Mouse (Mus musculus): ENCODE measurements around the gene Idh1. TPM values are rescaled to one million over a fixed set of nuclear protein-coding genes. Genes with fewer than 3 reads are reported as not detected.

Gene Idh1
- polyA plus RNA-seq, 1 experiment from 2014 or later: 243 TPM

DNA sequence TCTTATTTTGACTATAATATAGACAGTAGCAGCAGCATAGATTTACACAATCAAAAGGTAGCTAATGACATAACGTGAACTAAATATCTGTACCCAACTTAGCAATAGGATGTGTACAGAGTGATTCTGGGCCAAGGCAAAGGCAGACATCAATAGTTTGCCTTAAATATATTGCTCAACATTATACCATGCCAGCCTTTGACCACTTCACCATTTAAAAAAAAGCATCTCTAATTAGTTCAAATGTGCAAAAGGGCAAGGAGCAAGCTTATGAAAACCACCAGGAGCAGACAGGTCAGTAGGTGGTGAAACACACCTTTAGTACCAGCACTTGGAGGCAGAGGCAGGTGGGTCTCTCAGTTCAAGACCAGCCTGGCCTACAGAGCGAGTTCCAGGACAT, 12.6 kb downstream of the Idh1 start:
- Histone ChIP-seq H3K4me2 (replicated peaks) (no peak overlapping the region), H3K9me3 (no peaks in the 10 kb centered on the region), H3K27ac (no peak overlapping the region), H3K4me3 (replicated peaks) (no peak overlapping the region), H3K36me3 (peaks cover 6% of the 10 kb centered on the region; the same call in 1 of the 2 replicates), H3K4me1 (replicated peaks) (0 out of 2 replicates have a peak, but pooled peaks cover 5% of the 10 kb centered on the region), H3K27me3 (replicated peaks) (no peaks in the 10 kb centered on the region), H3K9ac (no peak overlapping the region)
- no peak for ATAC-seq
- 88% methylated on average over 2 of the region's 2 CpGs for WGBS

GRCm38 (mm10) chr1:65171579-65171978, 14.7 kb downstream of the Idh1 start:
- Histone ChIP-seq H3K4me2 (replicated peaks) (no peak overlapping the region), H3K36me3 (peaks cover 23% of the 10 kb centered on the region)
- ATAC-seq: no peak

GRCm38 (mm10) chr1:65169947-65170346, 16.4 kb downstream of the Idh1 start:
- Histone ChIP-seq H3K9ac (no peak overlapping the region), H3K9me3 (no peaks in the 10 kb centered on the region), H3K4me2 (replicated peaks) (no peak overlapping the region), H3K27me3 (replicated peaks) (no peaks in the 10 kb centered on the region), H3K27ac (no peak overlapping the region), H3K4me3 (replicated peaks) (no peak overlapping the region), H3K36me3 (peaks cover 28% of the 10 kb centered on the region), H3K4me1 (replicated peaks) (no peaks in the 10 kb centered on the region)
- WGBS: 62% methylated on average over 5 of the region's 5 CpGs
- ATAC-seq: peak; percentile 46; the same call in 1 of the 2 replicates

More at GRCm38 (mm10) chr1:65171579-65171978, 14.7 kb downstream of the Idh1 start:
- no peak overlapping the region for H3K4me3 ChIP-seq (replicated peaks)
- H3K27ac ChIP-seq: no peak overlapping the region
- no peaks in the 10 kb centered on the region for H3K9me3 ChIP-seq
- H3K4me1 ChIP-seq (replicated peaks): 0 out of 2 replicates have a peak, but pooled peaks cover 5% of the 10 kb centered on the region
- H3K9ac ChIP-seq: no peak overlapping the region
- H3K27me3 ChIP-seq (replicated peaks): no peaks in the 10 kb centered on the region
- 86% methylated on average over 4 of the region's 4 CpGs for WGBS

DNA sequence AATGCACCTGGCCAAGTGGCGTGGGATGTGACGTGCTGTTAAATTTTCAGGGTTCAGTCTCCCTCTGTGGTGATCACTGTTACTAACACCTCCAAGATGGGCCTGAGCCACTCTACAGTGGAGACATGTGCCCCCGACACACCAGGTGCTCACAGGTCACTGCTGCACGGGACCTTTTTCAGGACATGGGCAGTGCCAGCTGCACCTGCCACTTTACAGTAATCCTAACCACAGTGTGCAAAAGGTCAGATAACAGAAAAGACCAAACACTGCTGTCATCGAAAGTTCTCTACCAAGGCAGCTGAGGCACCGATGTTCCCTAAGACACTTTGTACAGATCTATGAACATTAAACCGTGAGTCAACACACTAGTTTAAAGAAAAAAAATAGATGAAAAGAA, 16.8 kb downstream of the Idh1 start:
- Histone ChIP-seq H3K9ac (no peak overlapping the region), H3K27me3 (replicated peaks) (no peaks in the 10 kb centered on the region), H3K27ac (no peak overlapping the region), H3K36me3 (peaks cover 32% of the 10 kb centered on the region), H3K4me2 (replicated peaks) (no peak overlapping the region), H3K9me3 (no peaks in the 10 kb centered on the region), H3K4me1 (replicated peaks) (no peaks in the 10 kb centered on the region), H3K4me3 (replicated peaks) (no peak overlapping the region)
- ATAC-seq: no peak
- WGBS: 76% methylated on average over 7 of the region's 7 CpGs

DNA sequence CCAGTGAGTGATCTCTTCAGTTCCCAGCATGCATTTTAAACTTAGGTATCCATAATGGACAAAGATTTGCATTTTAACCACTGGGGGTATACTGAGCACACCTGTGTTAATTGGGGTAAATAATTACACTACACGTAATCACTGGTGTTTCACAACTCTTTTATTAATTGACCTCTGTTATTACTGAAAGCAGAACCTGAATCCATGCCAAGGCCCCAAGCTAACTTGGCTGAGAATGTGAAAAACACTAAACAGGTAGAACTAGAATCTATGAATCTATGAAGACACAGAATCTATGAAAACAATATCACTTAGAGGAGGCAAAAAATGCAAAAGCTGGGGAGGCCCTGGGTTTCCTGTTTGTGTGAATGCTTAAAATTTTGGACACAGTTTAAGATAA, 18.8 kb downstream of the Idh1 start:
- 86% methylated on average over 1 of the region's 1 CpGs for WGBS
- Histone ChIP-seq H3K9ac (no peak overlapping the region), H3K36me3 (peaks cover 41% of the 10 kb centered on the region), H3K27me3 (replicated peaks) (no peaks in the 10 kb centered on the region), H3K27ac (no peak overlapping the region), H3K9me3 (no peaks in the 10 kb centered on the region), H3K4me3 (replicated peaks) (no peak overlapping the region), H3K4me2 (replicated peaks) (no peak overlapping the region), H3K4me1 (replicated peaks) (no peaks in the 10 kb centered on the region)
- ATAC-seq: no peak

DNA sequence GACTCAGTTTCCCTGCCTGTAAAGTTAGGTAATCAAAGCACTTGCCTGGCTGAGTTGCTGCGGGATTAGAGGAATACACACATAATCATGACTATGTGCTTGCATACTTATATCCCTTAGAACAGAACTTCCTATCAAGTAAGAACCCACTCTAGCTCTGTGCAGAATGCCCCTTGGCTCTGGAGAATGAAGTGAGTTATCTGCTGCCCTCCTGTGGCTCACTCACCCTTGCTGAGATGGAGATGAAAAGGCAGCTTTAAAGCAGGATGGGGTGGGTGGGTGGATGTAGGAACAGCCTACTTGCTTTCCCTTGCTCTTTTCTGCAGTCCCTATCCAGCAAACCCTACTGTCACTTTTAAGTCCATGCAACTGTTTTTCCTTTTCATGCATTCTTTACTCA, 24.1 kb downstream of the Idh1 start:
- 91% methylated on average over 1 of the region's 1 CpGs for WGBS
- H3K27me3 ChIP-seq (replicated peaks): no peaks in the 10 kb centered on the region

DNA sequence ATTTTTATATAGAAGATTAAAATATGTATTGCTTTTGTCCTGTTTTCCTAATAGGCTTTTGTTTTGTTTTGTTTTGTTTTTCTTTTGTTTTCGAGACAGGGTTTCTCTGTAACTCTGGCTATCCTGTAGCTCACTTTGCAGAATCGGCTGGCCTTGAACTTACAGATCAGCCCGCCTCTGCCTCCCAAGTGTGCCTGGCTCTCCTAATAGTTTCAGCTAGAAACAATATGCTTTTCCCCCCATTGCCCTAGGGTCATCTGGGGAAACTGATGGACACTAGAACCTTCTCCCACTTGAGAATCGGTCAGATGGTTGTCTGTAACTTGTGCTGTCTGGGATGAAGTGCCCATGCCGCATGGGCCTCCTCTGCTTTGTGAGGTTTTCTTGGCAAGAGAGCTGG, 30.2 kb downstream of the Idh1 start:
- H3K27ac ChIP-seq: no peak overlapping the region
- H3K9me3 ChIP-seq: no peaks in the 10 kb centered on the region
- H3K27me3 ChIP-seq (replicated peaks): no peaks in the 10 kb centered on the region
- WGBS: 95% methylated on average over 5 of the region's 5 CpGs
- no peaks in the 10 kb centered on the region for H3K4me1 ChIP-seq (replicated peaks)
- ATAC-seq: no peak
- H3K4me3 ChIP-seq (replicated peaks): no peak overlapping the region
- H3K9ac ChIP-seq: no peak overlapping the region
- H3K36me3 ChIP-seq: peaks cover 9% of the 10 kb centered on the region
- H3K4me2 ChIP-seq (replicated peaks): no peak overlapping the region

More for the DNA sequence above, 24.1 kb downstream of the Idh1 start:
- Histone ChIP-seq H3K4me2 (replicated peaks) (no peak overlapping the region), H3K4me1 (replicated peaks) (no peaks in the 10 kb centered on the region), H3K4me3 (replicated peaks) (no peak overlapping the region), H3K36me3 (peaks cover 38% of the 10 kb centered on the region), H3K9ac (no peak overlapping the region), H3K27ac (no peak overlapping the region), H3K9me3 (no peaks in the 10 kb centered on the region)
- no peak for ATAC-seq

GRCm38 (mm10) chr1:65154814-65155213, 31.5 kb downstream of the Idh1 start:
- no peak overlapping the region for H3K4me3 ChIP-seq (replicated peaks)
- H3K4me2 ChIP-seq (replicated peaks): no peak overlapping the region
- no peaks in the 10 kb centered on the region for H3K27me3 ChIP-seq (replicated peaks)
- no peaks in the 10 kb centered on the region for H3K4me1 ChIP-seq (replicated peaks)
- peaks cover 3% of the 10 kb centered on the region; the same call in 1 of the 2 replicates for H3K36me3 ChIP-seq
- 0 out of 2 replicates have a peak, but pooled peaks have one; percentile 17 for ATAC-seq
- no peak overlapping the region for H3K27ac ChIP-seq
- no peaks in the 10 kb centered on the region for H3K9me3 ChIP-seq
- H3K9ac ChIP-seq: no peak overlapping the region

DNA sequence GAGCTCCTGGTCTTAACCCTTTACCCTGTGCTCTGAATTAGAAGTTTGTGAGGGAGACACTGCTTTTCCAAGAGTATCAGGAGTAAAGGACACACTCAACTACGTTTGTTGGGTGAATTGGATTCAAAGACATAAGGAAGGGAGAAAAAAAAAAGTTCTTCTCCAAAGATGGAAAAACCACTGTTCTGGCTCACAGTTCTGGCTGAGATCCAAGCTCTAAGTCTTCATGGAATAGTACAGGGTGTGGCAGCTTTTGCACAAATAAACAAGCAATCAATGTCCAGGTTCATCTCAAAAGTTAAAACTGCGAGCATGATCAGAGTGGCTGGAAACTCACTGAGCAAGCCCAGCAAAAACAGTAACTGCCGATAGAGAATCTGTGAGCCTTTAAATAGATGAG, 38.3 kb downstream of the Idh1 start:
- H3K4me1 ChIP-seq (replicated peaks): no peaks in the 10 kb centered on the region
- no peak overlapping the region for H3K4me2 ChIP-seq (replicated peaks)
- H3K27ac ChIP-seq: no peak overlapping the region
- H3K9ac ChIP-seq: no peak overlapping the region
- no peak overlapping the region for H3K4me3 ChIP-seq (replicated peaks)
- H3K9me3 ChIP-seq: no peaks in the 10 kb centered on the region
- no peak for ATAC-seq
- H3K27me3 ChIP-seq (replicated peaks): no peaks in the 10 kb centered on the region
- H3K36me3 ChIP-seq: no peaks in the 10 kb centered on the region
- WGBS: 80% methylated on average over 3 of the region's 3 CpGs

GRCm38 (mm10) chr1:65147326-65147725, 39.0 kb downstream of the Idh1 start:
- no peak overlapping the region for H3K4me2 ChIP-seq (replicated peaks)
- H3K27ac ChIP-seq: no peak overlapping the region
- no peaks in the 10 kb centered on the region for H3K27me3 ChIP-seq (replicated peaks)
- no peaks in the 10 kb centered on the region for H3K4me1 ChIP-seq (replicated peaks)
- H3K4me3 ChIP-seq (replicated peaks): no peak overlapping the region
- H3K9ac ChIP-seq: no peak overlapping the region
- no peaks in the 10 kb centered on the region for H3K9me3 ChIP-seq
- WGBS: 92% methylated on average over 5 of the region's 5 CpGs
- no peaks in the 10 kb centered on the region for H3K36me3 ChIP-seq
- no peak for ATAC-seq

GRCm38 (mm10) chr1:65146601-65147000, 39.7 kb downstream of the Idh1 start:
- ATAC-seq: peak; percentile 56

GRCm38 (mm10) chr1:65144783-65145182, 41.5 kb downstream of the Idh1 start:
- no peak overlapping the region for H3K4me3 ChIP-seq (replicated peaks)
- no peaks in the 10 kb centered on the region for H3K4me1 ChIP-seq (replicated peaks)
- ATAC-seq: no peak
- no peak overlapping the region for H3K27ac ChIP-seq
- no peak overlapping the region for H3K9ac ChIP-seq
- H3K27me3 ChIP-seq (replicated peaks): no peaks in the 10 kb centered on the region
- no peak overlapping the region for H3K4me2 ChIP-seq (replicated peaks)
- no peaks in the 10 kb centered on the region for H3K36me3 ChIP-seq
- 85% methylated on average over 2 of the region's 2 CpGs for WGBS
- no peaks in the 10 kb centered on the region for H3K9me3 ChIP-seq

More at GRCm38 (mm10) chr1:65146601-65147000, 39.7 kb downstream of the Idh1 start:
- Histone ChIP-seq H3K9ac (no peak overlapping the region), H3K4me3 (replicated peaks) (no peak overlapping the region), H3K4me2 (replicated peaks) (no peak overlapping the region), H3K27ac (no peak overlapping the region), H3K9me3 (no peaks in the 10 kb centered on the region), H3K27me3 (replicated peaks) (no peaks in the 10 kb centered on the region), H3K4me1 (replicated peaks) (no peaks in the 10 kb centered on the region), H3K36me3 (no peaks in the 10 kb centered on the region)
- 39% methylated on average over 2 of the region's 2 CpGs for WGBS

DNA sequence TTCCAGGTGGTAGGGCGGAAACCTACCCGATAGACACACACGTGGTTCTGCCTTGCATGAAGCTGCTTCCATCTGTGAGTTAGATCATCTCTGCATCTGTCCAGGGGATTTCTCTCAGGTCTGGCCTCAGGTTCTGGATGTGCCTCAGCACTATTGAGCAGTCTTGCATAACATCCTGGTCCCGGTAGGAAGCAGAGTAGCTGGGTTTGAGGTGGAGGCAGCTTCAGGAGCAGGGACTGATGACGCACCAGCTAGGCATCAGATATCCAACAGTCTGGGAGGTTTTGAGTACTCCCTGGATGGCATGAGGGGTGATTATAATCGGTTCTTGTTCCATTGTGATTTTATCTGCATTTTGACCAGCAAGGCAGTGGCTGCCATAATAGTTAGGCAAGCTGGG, 48.7 kb downstream of the Idh1 start:
- 80% methylated on average over 6 of the region's 6 CpGs for WGBS
- no peaks in the 10 kb centered on the region for H3K4me1 ChIP-seq (replicated peaks)
- no peak overlapping the region for H3K4me2 ChIP-seq (replicated peaks)
- no peaks in the 10 kb centered on the region for H3K27me3 ChIP-seq (replicated peaks)
- no peak overlapping the region for H3K9ac ChIP-seq
- no peaks in the 10 kb centered on the region for H3K9me3 ChIP-seq
- no peaks in the 10 kb centered on the region for H3K36me3 ChIP-seq
- no peak overlapping the region for H3K4me3 ChIP-seq (replicated peaks)
- ATAC-seq: no peak
- H3K27ac ChIP-seq: no peak overlapping the region

Measured in intestine, embryonic 15.5 days (tissue).